Mouse (Mus musculus): ENCODE data around the gene Ugt2a1. TPM values are rescaled to one million over a fixed set of nuclear protein-coding genes. Genes with fewer than 3 reads are reported as not detected.
"Not testable (repeated sequence)": the region's sequence is repeated elsewhere in the genome, so short reads cannot be mapped to it uniquely, and the experiment has no call there.

The Ugt2a1 gene
- total and polyA plus RNA-seq, 2 experiments from 2014 or later: 0.43 TPM; not detected in 1

- no peak for ATAC-seq (ENCODE audit: low FRiP score)
- no peaks in the 10 kb centered on the region for H3K36me3 ChIP-seq (ENCODE audit: insufficient read depth, low read length)
- H3K4me3 ChIP-seq (ENCODE audit: low read depth, low read length): no peak overlapping the region
- H3K27ac ChIP-seq (ENCODE audit: low read depth, low read length): no peak overlapping the region
- H3K4me1 ChIP-seq (ENCODE audit: insufficient read depth, low read length): no peaks in the 10 kb centered on the region
- TF ChIP-seq CTCF (IDR thresholded peaks at IDR 0.05): no peak
- no peaks in the 10 kb centered on the region for H3K9me3 ChIP-seq (ENCODE audit: low read length)
- no peak overlapping the region for H3K9ac ChIP-seq (replicated peaks; ENCODE audit: low read length, poor library complexity, severe bottlenecking)
- no peak for DNase-seq (ENCODE audit: low spot score)
- WGBS: 71% methylated on average over 1 of the region's 1 CpGs
- H3K4me2 ChIP-seq (ENCODE audit: low read depth, low read length, poor library complexity, severe bottlenecking): no peak overlapping the region
- no peaks in the 10 kb centered on the region for H3K27me3 ChIP-seq (ENCODE audit: insufficient read depth, low read length)
Measured at GRCm38 (mm10) chr5:87502687-87503086, 12.0 kb upstream of the Ugt2a1 start.

DNA sequence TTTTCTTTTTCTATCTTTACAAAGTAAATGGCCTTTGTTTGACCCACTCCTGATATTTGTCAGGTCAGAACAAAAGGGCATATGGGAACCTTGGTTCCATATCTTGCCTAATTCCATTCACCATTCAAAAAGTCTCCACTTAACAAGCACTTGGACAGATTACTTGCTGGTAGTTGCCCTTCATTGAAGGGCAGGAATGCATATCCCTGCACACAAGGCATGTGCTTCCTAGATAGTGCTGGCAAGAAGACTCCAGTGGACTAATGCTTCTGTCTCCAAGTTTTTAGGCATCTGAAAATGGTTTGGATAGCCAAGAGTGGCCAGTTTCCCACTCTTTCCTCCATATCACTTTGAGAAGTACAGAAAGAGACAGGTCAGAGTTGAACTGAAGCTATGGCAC is 8.7 kb upstream of the Ugt2a1 start:
- H3K9ac ChIP-seq (replicated peaks; ENCODE audit: low read length, poor library complexity, severe bottlenecking): no peak overlapping the region
- H3K4me3 ChIP-seq (ENCODE audit: low read depth, low read length): no peak overlapping the region
- H3K27ac ChIP-seq (ENCODE audit: low read depth, low read length): no peak overlapping the region
- DNase-seq (ENCODE audit: low spot score) (no peak), ATAC-seq (ENCODE audit: low FRiP score) (no peak)
- no peak overlapping the region for H3K4me2 ChIP-seq (ENCODE audit: low read depth, low read length, poor library complexity, severe bottlenecking)
- H3K36me3 ChIP-seq (ENCODE audit: insufficient read depth, low read length): no peaks in the 10 kb centered on the region
- no peaks in the 10 kb centered on the region for H3K27me3 ChIP-seq (ENCODE audit: insufficient read depth, low read length)
- no peak for TF ChIP-seq CTCF (IDR thresholded peaks at IDR 0.05)
- H3K4me1 ChIP-seq (ENCODE audit: insufficient read depth, low read length): no peaks in the 10 kb centered on the region
- H3K9me3 ChIP-seq (ENCODE audit: low read length): no peaks in the 10 kb centered on the region

DNA sequence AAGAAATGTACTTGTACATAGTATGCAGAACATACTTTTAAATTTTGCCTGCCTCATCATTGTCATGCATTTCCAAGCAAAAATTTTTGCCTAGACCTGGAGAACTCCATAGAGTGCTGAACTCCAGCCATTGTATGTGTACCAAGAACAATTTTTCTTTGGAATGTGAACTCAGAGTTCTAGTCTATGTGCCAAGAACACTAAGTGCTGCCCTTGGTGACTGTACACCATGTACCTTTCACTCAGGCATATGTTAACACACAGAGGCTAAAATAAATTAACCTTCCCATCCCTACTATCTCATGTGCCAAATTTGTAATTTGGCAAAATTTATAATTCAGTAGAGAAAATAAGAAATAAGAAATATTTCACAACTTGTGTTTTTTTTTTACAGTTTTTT is 8.3 kb upstream of the Ugt2a1 start:
- H3K9me3 ChIP-seq (ENCODE audit: low read length): no peaks in the 10 kb centered on the region
- no peak overlapping the region for H3K9ac ChIP-seq (replicated peaks; ENCODE audit: low read length, poor library complexity, severe bottlenecking)
- H3K27ac ChIP-seq (ENCODE audit: low read depth, low read length): no peak overlapping the region
- H3K4me2 ChIP-seq (ENCODE audit: low read depth, low read length, poor library complexity, severe bottlenecking): no peak overlapping the region
- no peak overlapping the region for H3K4me3 ChIP-seq (ENCODE audit: low read depth, low read length)
- ATAC-seq (ENCODE audit: low FRiP score): no peak
- H3K36me3 ChIP-seq (ENCODE audit: insufficient read depth, low read length): no peaks in the 10 kb centered on the region
- H3K27me3 ChIP-seq (ENCODE audit: insufficient read depth, low read length): no peaks in the 10 kb centered on the region
- no peak for DNase-seq (ENCODE audit: low spot score)
- no peaks in the 10 kb centered on the region for H3K4me1 ChIP-seq (ENCODE audit: insufficient read depth, low read length)
- no peak for TF ChIP-seq CTCF (IDR thresholded peaks at IDR 0.05)

- H3K4me2 ChIP-seq (ENCODE audit: low read depth, low read length, poor library complexity, severe bottlenecking): not testable (repeated sequence)
Measured at GRCm38 (mm10) chr5:87486706-87487105, 4.0 kb downstream of the Ugt2a1 start, which contains the start of gene Gm43638. Gm43638 (minus strand) TSS chr5:87486806.

DNA sequence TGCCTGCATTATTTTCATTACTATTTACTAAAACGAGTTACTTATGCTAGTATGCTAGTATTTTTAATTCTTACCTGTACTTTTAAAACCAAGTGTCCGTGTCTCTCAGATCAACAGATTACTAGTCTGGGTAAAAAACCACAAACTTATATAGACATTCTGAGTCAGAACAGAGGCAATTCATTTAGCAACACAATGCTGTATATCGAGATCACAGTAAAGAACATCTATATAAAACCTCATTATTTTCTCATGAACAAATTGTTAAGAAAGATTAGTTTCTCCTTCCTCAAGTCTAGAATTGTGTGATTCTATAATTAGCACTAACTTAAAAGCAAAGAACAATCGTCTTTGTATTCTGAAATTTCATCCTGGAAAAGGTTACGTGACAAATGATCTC is 8.5 kb downstream of the Ugt2a1 start, which contains the start of gene Ugt2a2:
Gene Ugt2a2, minus strand, starts transcription at position 101 of the 400 bp plus-strand sequence.
- H3K9me3 ChIP-seq (ENCODE audit: low read length): no peaks in the 10 kb centered on the region
- H3K9ac ChIP-seq (replicated peaks; ENCODE audit: low read length, poor library complexity, severe bottlenecking): no peak within 1 kb of the TSS
- DNase-seq (ENCODE audit: low spot score) (no peak), ATAC-seq (ENCODE audit: low FRiP score) (no peak)
- H3K36me3 ChIP-seq (ENCODE audit: insufficient read depth, low read length): no peaks in the 10 kb centered on the region
- no peak within 1 kb of the TSS for H3K4me2 ChIP-seq (ENCODE audit: low read depth, low read length, poor library complexity, severe bottlenecking)
- TF ChIP-seq CTCF (IDR thresholded peaks at IDR 0.05): no peak
- H3K4me1 ChIP-seq (ENCODE audit: insufficient read depth, low read length): no peaks in the 10 kb centered on the region
- H3K4me3 ChIP-seq (ENCODE audit: low read depth, low read length): no peak within 1 kb of the TSS
- WGBS: 82% methylated on average over 5 of the region's 5 CpGs
- no peak within 1 kb of the TSS for H3K27ac ChIP-seq (ENCODE audit: low read depth, low read length)
- no peaks in the 10 kb centered on the region for H3K27me3 ChIP-seq (ENCODE audit: insufficient read depth, low read length)

More at GRCm38 (mm10) chr5:87486706-87487105, 4.0 kb downstream of the Ugt2a1 start, which contains the start of gene Gm43638:
- not testable (repeated sequence) for H3K27me3 ChIP-seq (ENCODE audit: insufficient read depth, low read length); ATAC-seq (ENCODE audit: low FRiP score); H3K4me1 ChIP-seq (ENCODE audit: insufficient read depth, low read length); H3K36me3 ChIP-seq (ENCODE audit: insufficient read depth, low read length); DNase-seq (ENCODE audit: low spot score); H3K9ac ChIP-seq (replicated peaks; ENCODE audit: low read length, poor library complexity, severe bottlenecking); H3K9me3 ChIP-seq (ENCODE audit: low read length); H3K4me3 ChIP-seq (ENCODE audit: low read depth, low read length); H3K27ac ChIP-seq (ENCODE audit: low read depth, low read length)
- 87% methylated on average over 1 of the region's 1 CpGs for WGBS

DNA sequence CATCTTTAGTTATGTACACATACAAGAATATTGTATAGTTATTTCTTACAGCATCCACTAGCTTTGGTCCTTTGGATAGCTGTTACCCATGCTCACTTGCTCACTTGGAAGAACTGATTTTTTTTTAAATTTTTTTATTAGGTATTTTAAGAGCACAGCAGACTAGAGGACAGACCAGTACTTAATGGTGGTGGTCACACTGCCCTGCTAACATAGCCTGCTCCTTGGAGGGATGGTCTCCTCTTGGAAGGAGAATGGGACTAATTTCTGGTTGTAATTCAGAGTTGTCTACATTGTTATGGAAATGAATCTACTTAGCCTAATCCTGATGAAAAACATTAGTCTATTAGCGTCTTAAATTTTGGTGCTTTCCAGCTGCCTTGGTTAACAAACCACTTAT is 31.9 kb downstream of the Ugt2a1 start:
- no peak overlapping the region for H3K27ac ChIP-seq (ENCODE audit: low read depth, low read length)
- no peak overlapping the region for H3K9ac ChIP-seq (replicated peaks; ENCODE audit: low read length, poor library complexity, severe bottlenecking)
- H3K36me3 ChIP-seq (ENCODE audit: insufficient read depth, low read length): no peaks in the 10 kb centered on the region
- no peaks in the 10 kb centered on the region for H3K9me3 ChIP-seq (ENCODE audit: low read length)
- no peak for DNase-seq (ENCODE audit: low spot score)
- H3K4me1 ChIP-seq (ENCODE audit: insufficient read depth, low read length): no peaks in the 10 kb centered on the region
- H3K4me3 ChIP-seq (ENCODE audit: low read depth, low read length): no peak overlapping the region
- no peak for TF ChIP-seq CTCF (IDR thresholded peaks at IDR 0.05)
- no peak overlapping the region for H3K4me2 ChIP-seq (ENCODE audit: low read depth, low read length, poor library complexity, severe bottlenecking)
- WGBS: 13% methylated on average over 1 of the region's 1 CpGs
- H3K27me3 ChIP-seq (ENCODE audit: insufficient read depth, low read length): no peaks in the 10 kb centered on the region
- ATAC-seq (ENCODE audit: low FRiP score): no peak

Data from midbrain, postnatal 0 days (tissue).